Mouse (Mus musculus): ENCODE measurements around the gene Glb1l.

DNA sequence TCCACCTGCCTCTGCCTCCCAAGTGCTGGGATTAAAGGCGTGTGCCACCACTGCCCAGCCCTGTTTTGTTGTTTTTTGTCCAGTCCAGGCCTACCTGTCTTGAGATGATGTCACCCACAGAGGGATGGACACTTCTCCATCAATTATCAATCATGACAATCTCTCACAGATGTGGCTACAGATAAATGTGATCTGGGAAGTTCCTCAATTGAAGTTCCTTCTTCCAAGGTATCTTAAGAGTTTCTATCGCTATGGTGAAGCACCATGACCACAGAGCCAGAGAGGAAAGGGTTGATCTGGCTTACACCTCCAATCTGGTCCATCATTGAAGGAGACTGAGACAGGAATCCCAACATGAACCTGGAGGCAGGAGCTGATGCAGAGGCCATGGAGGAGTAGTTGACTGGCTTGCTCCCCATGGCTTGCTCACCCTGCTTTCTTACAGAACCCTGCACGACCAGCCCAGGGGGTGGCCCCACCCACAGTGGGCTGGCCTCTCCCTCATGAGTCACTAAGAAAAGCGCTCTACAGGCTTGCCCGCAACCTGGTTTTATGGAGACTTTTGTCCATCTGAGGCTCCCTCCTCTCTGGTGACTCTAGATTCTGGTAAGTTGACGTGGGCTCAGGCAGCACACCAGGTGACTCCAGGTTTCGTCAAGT, 19.9 kb upstream of the Glb1l start:
- no peak for TF ChIP-seq CTCF (IDR thresholded peaks at IDR 0.05; ENCODE audit: extremely low read depth, insufficient read depth, low read length)
- no peak for TF ChIP-seq POLR2A (IDR thresholded peaks at IDR 0.05; ENCODE audit: extremely low read depth, insufficient read depth, low read length)

Measured in cortical plate, adult 2 months (tissue).